Mouse (Mus musculus): ENCODE measurements around the gene Fam57b. TPM values are rescaled to one million over a fixed set of nuclear protein-coding genes. Genes with fewer than 3 reads are reported as not detected.
"Not testable (repeated sequence)": the region's sequence is repeated elsewhere in the genome, so short reads cannot be mapped to it uniquely, and the experiment has no call there.

The Fam57b gene
- total RNA-seq, 1 experiment from 2014 or later, result 17.2 TPM

- DNase-seq, result no peak
Measured at GRCm38 (mm10) chr7:126778147-126778546, 19.3 kb upstream of the Fam57b start.

GRCm38 (mm10) chr7:126779101-126779500, 18.4 kb upstream of the Fam57b start:
- DNase-seq, result not testable (repeated sequence)

- DNase-seq, result peak; percentile 91
Measured at GRCm38 (mm10) chr7:126779983-126780970, 17.2 kb upstream of the Fam57b start.

- no peak for DNase-seq
Measured at GRCm38 (mm10) chr7:126780971-126781635, 16.4 kb upstream of the Fam57b start, which contains the start of gene Tbx6. Tbx6 (plus strand) TSS chr7:126781483.

- no peak for DNase-seq
Measured at GRCm38 (mm10) chr7:126781661-126782370, 15.7 kb upstream of the Fam57b start.

GRCm38 (mm10) chr7:126782693-126783092, 14.8 kb upstream of the Fam57b start:
- no peak for DNase-seq

GRCm38 (mm10) chr7:126784469-126784868, 13.0 kb upstream of the Fam57b start:
- DNase-seq, result no peak

GRCm38 (mm10) chr7:126785056-126785455, 12.4 kb upstream of the Fam57b start:
- no peak for DNase-seq

- DNase-seq, result no peak
Measured at GRCm38 (mm10) chr7:126786142-126786541, 11.3 kb upstream of the Fam57b start.

GRCm38 (mm10) chr7:126789141-126789540, 8.3 kb upstream of the Fam57b start:
- no peak for DNase-seq

GRCm38 (mm10) chr7:126791851-126792720, 5.4 kb upstream of the Fam57b start, which contains the start of gene Ppp4c:
Ppp4c (minus strand) TSS chr7:126792496.
- peak; percentile 96 for DNase-seq

- no peak for DNase-seq
Measured at GRCm38 (mm10) chr7:126792721-126793443, 4.6 kb upstream of the Fam57b start.

GRCm38 (mm10) chr7:126793456-126794270, 3.8 kb upstream of the Fam57b start:
- no peak for DNase-seq

- no peak for DNase-seq
Measured at GRCm38 (mm10) chr7:126794271-126794605, 3.2 kb upstream of the Fam57b start.

GRCm38 (mm10) chr7:126795387-126796317, 1.8 kb upstream of the Fam57b start:
- no peak for DNase-seq

- DNase-seq, result no peak
Measured at GRCm38 (mm10) chr7:126796350-126796932, 1.0 kb upstream of the Fam57b start.

- DNase-seq, result peak; percentile 58
Measured at GRCm38 (mm10) chr7:126798127-126799049, 920 bp downstream of the Fam57b start.

Data from adrenal gland, postnatal 25 days (tissue).